Mouse (Mus musculus) thymus, adult 2 months (tissue): ENCODE results near the gene Rin1.

Source experiments
- CTCF ChIP-seq: fragments of 200-500 bp; IDR thresholded peaks from 2 replicates; pipeline ENCODE4 v1.5.1; 2012; ENCODE audit warnings: mild to moderate bottlenecking, control low read depth, low read length, moderate library complexity, borderline replicate concordance; ENCODE audit not compliant: control insufficient read depth, poor library complexity, insufficient read depth; ENCODE audit errors: extremely low read depth
- POLR2A ChIP-seq: fragments of 200-500 bp; IDR thresholded peaks from 2 replicates; pipeline ENCODE4 v1.6.1; 2012; ENCODE audit warnings: mild to moderate bottlenecking, low read length, control low read depth, moderate library complexity; ENCODE audit not compliant: control insufficient read depth, poor library complexity, insufficient read depth; ENCODE audit errors: extremely low read depth

- TF ChIP-seq CTCF (no peak), POLR2A (no peak)
Measured at GRCm38 (mm10) chr19:5004925-5005324, 45.4 kb upstream of the Rin1 start.
